Mouse (Mus musculus): ENCODE data around the gene Zfp553. TPM values are rescaled to one million over a fixed set of nuclear protein-coding genes. Genes with fewer than 3 reads are reported as not detected.
A peak's percentile ranks its signal among the peaks of the same experiment; 100 is the strongest.

Zfp553 gene
- total and polyA plus RNA-seq, 3 experiments: 9.8 to 17.4 (median 15.0) TPM

GRCm38 (mm10) chr7:127212432-127213250, 20.2 kb upstream of the Zfp553 start:
- no peak overlapping the region for H3K4me3 ChIP-seq (replicated peaks in 1 of 3; ENCODE audit: low read depth in 2 of 3, low read length in 2 of 3, poor library complexity in 1 of 3)
- no peak overlapping the region for H3K9ac ChIP-seq (ENCODE audit: insufficient read depth, low read depth)
- in situ Hi-C loops (cut with MboI; ENCODE audit: low pct_ligation_motif_present, low pct_unique_long_range_greater_than_20kb, low sequenced_read_pairs): no loop called here

GRCm38 (mm10) chr7:127213485-127213884, 19.4 kb upstream of the Zfp553 start:
- dilution Hi-C loops (cut with MboI; ENCODE audit: extremely low pct_ligation_motif_present, extremely low pct_unique_long_range_greater_than_20kb, low sequenced_read_pairs): no loop called here
- H3K4me1 ChIP-seq (ENCODE audit: control insufficient read depth in 1 of 2, insufficient read depth in 2 of 2): peaks cover 10 to 53% of the 10 kb centered on the region in 2 experiments

More at GRCm38 (mm10) chr7:127212432-127213250, 20.2 kb upstream of the Zfp553 start:
- H3K9me3 ChIP-seq (replicated peaks; ENCODE audit: low read length): no peaks in the 10 kb centered on the region
- peaks cover 26 to 44% of the 10 kb centered on the region in 2 experiments for H3K36me3 ChIP-seq (replicated peaks in 1 of 2; ENCODE audit: control insufficient read depth in 1 of 2, insufficient read depth in 1 of 2, low read length in 1 of 2)
- peaks cover 10 to 52% of the 10 kb centered on the region in 2 experiments for H3K4me1 ChIP-seq (ENCODE audit: control insufficient read depth in 1 of 2, insufficient read depth in 2 of 2)
- no peak for DNase-seq (ENCODE audit: extremely low read depth)
- H3K79me2 ChIP-seq (replicated peaks; ENCODE audit: control insufficient read depth, extremely low read depth, insufficient read depth, poor library complexity, severe bottlenecking): peaks cover 19% of the 10 kb centered on the region
- H3K27ac ChIP-seq (ENCODE audit: insufficient read depth, low read depth): no peak overlapping the region
- dilution Hi-C loops (cut with MboI; ENCODE audit: extremely low pct_ligation_motif_present, extremely low pct_unique_long_range_greater_than_20kb, low sequenced_read_pairs): no loop called here
- no peaks in the 10 kb centered on the region for H3K27me3 ChIP-seq (replicated peaks)
- H3K4me2 ChIP-seq (ENCODE audit: insufficient read depth, low read depth, poor library complexity, severe bottlenecking): no peak overlapping the region
- no peak for TF ChIP-seq NELFE (IDR thresholded peaks at IDR 0.05; ENCODE audit: low read depth, low read length)
- no peak for TF ChIP-seq HCFC1 (IDR thresholded peaks at IDR 0.05; ENCODE audit: low read depth, low read length)
- TF ChIP-seq CTCF (conservative IDR thresholded peaks at IDR 0.05 in 1 of 2, IDR thresholded peaks at IDR 0.05 in 1 of 2; ENCODE audit: low read depth in 2 of 2, low read length in 2 of 2): no peak
- no peak for TF ChIP-seq MAZ (IDR thresholded peaks at IDR 0.05; ENCODE audit: low read depth, low read length)
- no peak for TF ChIP-seq BHLHE40 (IDR thresholded peaks at IDR 0.05; ENCODE audit: low read depth, low read length)
- no peak for TF ChIP-seq ETS1 (conservative IDR thresholded peaks at IDR 0.05; ENCODE audit: low read depth, low read length)
- TF ChIP-seq JUND (conservative IDR thresholded peaks at IDR 0.05; ENCODE audit: low read depth, low read length): no peak
- TF ChIP-seq IRF4 (IDR thresholded peaks at IDR 0.05; ENCODE audit: low read depth, low read length): no peak
- no peak for TF ChIP-seq CHD1 (IDR thresholded peaks at IDR 0.05; ENCODE audit: low read depth, low read length)
- TF ChIP-seq ZKSCAN1 (IDR thresholded peaks at IDR 0.05; ENCODE audit: borderline replicate concordance, low read depth, low read length): no peak

More at GRCm38 (mm10) chr7:127213485-127213884, 19.4 kb upstream of the Zfp553 start:
- DNase-seq (ENCODE audit: extremely low read depth): peak; percentile 65
- Histone ChIP-seq H3K4me2 (ENCODE audit: insufficient read depth, low read depth, poor library complexity, severe bottlenecking) (no peak overlapping the region), H3K79me2 (replicated peaks; ENCODE audit: control insufficient read depth, extremely low read depth, insufficient read depth, poor library complexity, severe bottlenecking) (peaks cover 18% of the 10 kb centered on the region), H3K27ac (ENCODE audit: insufficient read depth, low read depth) (no peak overlapping the region), H3K27me3 (replicated peaks) (no peaks in the 10 kb centered on the region), H3K9me3 (replicated peaks; ENCODE audit: low read length) (no peaks in the 10 kb centered on the region), H3K9ac (ENCODE audit: insufficient read depth, low read depth) (no peak overlapping the region), H3K36me3 (replicated peaks in 1 of 2; ENCODE audit: control insufficient read depth in 1 of 2, insufficient read depth in 1 of 2, low read length in 1 of 2) (peaks cover 26 to 44% of the 10 kb centered on the region in 2 experiments), H3K4me3 (replicated peaks in 1 of 3; ENCODE audit: low read depth in 2 of 3, low read length in 2 of 3, poor library complexity in 1 of 3) (no peak overlapping the region)
- in situ Hi-C loops (cut with MboI; ENCODE audit: low pct_ligation_motif_present, low pct_unique_long_range_greater_than_20kb, low sequenced_read_pairs): no loop called here
- peak; percentile 50 for TF ChIP-seq SMC3 (IDR thresholded peaks at IDR 0.05; ENCODE audit: low read depth, low read length)
- TF ChIP-seq IRF4 (IDR thresholded peaks at IDR 0.05; ENCODE audit: low read depth, low read length): 0 out of 2 replicates have a peak, but pooled peaks have one; percentile 12
- TF ChIP-seq CTCF (conservative IDR thresholded peaks at IDR 0.05 in 1 of 2, IDR thresholded peaks at IDR 0.05 in 1 of 2; ENCODE audit: low read depth in 2 of 2, low read length in 2 of 2): peak; percentile 64 to 74
- 0 out of 2 replicates have a peak, but pooled peaks have one; percentile 24 for TF ChIP-seq ELF1 (IDR thresholded peaks at IDR 0.05; ENCODE audit: low read depth, low read length)
- no peak for TF ChIP-seq GABPA (IDR thresholded peaks at IDR 0.05; ENCODE audit: insufficient replicate concordance, low read depth, low read length)
- TF ChIP-seq RAD21 (IDR thresholded peaks at IDR 0.05; ENCODE audit: low read depth, low read length): peak; percentile 37
